Mouse (Mus musculus) lung, postnatal 25 days (tissue): ENCODE results near the gene 1700066M21Rik.

Source experiments
- DNase-seq: peaks from one replicate; pipeline ENCODE4 v3.0.0; 2022; ENCODE audit warnings: low spot score

The 1700066M21Rik gene

DNA sequence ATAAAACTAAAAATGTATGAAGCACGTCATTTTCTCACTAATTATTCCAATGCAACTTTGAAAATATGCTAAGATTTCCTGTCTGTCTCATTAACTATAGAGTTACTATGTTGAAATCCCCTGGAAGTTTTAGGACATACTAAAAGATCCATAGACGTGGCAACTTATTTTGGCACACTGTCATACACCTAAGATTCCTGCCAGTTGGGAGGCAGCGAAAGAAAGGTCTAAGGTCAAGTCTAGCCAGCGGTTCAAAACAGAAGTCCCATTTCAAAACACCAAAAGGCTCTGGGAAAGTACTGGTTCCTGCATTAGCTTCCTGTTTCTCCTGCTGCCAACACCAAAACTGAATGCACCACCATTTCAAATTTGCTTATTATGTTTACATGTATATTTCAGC, 15.0 kb downstream of the 1700066M21Rik start:
- no peak for DNase-seq

DNA sequence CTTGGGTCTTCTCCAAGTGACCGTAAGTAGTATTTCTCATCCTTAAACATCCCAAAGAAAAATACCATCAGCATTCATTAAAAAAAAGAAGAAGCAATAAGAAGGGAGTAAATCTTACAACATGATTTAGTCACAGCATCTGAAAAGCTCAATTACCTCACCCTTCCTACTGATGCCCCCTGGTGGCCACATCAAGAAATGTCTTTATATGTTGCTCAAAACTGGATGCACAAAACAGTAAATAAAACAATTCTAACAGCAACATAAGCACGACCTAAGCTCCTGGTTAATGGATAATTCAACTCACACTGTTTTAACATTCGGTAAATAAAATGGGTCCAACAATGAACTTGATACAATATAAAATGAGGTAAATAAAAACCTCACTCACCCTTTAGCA, 16.6 kb downstream of the 1700066M21Rik start:
- peak; percentile 31 for DNase-seq

- no peak for DNase-seq
Observed at GRCm38 (mm10) chr1:57400321-57400720, 22.9 kb downstream of the 1700066M21Rik start.

DNA sequence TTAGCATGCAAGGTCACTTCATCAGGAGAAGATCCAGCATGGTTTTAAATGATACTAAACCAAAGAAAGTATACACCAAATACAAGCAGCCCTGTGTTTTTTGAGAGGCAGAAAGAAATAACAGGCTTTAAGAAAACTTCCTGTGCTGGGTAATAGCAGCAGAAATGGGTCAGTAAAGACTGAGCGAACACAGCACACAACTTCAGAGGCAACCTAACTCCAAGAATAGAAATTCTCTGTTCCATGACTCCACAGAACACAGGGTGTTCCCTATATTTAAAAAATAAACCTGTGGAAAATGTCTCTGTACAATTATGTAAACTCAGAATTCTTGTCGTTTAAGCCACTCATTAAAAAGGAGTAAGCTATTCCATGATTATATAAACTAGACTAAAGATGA, 23.5 kb downstream of the 1700066M21Rik start:
- no peak for DNase-seq

DNA sequence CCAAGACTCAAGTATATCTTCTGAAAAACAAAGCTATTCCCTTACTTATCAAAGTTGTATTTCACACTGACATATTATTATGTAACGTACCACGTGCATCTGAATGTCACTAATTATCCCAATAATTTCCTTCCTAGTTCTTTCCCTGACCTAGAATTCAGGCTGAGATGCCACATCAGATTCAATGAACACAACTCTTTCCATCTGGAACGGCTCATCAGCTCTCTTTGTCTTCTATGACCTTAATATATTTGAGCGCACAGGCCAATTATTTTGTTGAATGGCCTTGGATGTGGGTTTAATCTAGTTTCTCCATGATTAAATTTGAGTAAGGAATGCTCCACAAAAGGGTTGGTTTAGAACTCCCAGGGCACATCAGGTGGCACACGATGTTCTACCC, 24.7 kb downstream of the 1700066M21Rik start:
- DNase-seq, result no peak

DNA sequence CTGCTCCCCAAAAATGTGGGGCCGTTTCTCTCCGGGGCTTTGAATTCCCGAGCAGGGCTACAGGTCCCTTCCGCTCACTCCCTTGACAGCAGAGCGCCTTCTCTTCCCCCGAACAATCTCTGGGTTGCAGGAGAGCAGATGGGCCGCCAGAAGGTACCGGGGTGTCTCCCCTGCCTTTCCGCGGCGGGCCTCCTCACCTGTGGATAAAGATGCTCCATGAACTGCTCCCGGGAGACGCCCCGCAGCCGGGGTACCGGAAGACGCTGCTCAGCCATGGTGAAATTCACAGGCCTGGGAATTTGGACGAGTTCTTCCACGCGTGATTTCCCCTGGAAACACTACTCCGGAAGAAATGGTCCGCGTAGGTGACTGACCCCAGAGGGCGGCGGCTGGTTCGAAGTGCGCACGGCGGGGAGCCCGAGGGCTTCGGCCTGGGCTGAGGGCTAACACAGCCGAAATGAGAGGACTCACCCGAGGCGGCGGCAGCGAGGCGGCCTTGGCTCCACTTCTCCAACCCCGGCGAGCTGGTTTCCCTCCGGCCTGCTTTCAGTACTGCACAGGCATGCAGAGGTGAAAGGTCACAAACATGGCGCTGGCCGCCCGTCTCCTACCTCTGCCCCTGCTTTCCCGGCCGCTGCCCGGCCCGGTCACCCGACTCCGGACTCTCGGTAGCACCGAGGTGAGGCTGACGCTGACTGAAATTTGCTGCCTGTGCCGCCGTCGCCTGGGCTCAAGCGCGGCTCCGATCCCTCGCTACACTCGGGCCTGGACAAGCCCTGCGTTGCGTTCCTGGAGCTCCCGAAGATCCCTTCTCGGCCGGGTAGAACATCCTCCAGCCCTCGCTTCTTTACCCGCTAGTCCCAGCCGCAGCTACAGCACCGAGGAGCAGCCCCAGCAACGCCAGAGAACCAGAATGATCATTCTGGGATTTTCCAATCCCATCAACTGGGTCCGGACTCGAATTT, 29.0 kb downstream of the 1700066M21Rik start, which contains the start of the genes Maip1 and Tyw5:
Gene Maip1 (plus strand): TSS at position 142 of the 965 bp plus-strand sequence.
Gene Tyw5 (minus strand): TSS at position 915 of the 965 bp plus-strand sequence.
- peak; percentile 75 for DNase-seq

- no peak for DNase-seq
Observed at GRCm38 (mm10) chr1:57408994-57409393, 31.6 kb downstream of the 1700066M21Rik start.

DNA sequence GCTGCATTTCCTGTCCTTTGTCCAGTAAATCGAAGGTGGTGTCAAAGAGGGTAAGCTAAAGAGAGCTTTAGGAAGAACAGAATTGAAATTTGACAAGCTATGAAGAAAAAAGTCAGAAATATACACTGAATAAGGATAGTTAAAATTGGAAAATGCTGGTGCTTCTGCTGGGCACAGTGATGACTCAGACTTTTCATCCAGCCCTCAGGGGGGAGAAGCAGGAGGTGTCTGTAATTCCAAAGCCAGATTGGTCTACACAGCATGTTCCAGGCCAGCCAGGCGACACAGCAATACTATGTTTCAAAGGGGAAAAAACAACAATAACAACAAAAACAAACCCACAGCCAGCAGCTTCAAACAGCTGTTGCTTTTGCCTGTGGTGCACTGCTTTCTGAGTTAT, 36.0 kb downstream of the 1700066M21Rik start:
- no peak for DNase-seq

DNA sequence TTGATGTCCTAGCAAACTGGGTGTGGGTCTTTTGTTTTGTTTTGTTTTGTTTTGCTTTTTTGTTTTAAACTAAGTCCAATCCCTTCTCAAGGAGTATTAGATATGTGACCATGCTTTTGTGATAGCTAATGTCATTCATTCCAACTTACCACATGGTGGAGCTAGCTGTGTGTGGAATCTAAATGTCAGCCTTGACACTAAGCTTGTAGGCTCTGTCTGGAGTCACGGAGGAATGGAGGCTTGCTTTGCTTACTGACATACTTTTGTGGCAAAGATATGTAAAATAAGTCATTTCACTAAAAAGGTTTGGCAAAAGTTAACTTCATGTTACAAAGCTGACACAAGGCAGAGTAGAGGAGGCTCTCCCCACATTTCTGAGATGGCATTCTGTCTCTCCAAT, 46.3 kb downstream of the 1700066M21Rik start:
- no peak for DNase-seq

GRCm38 (mm10) chr1:57428368-57429308, 51.2 kb downstream of the 1700066M21Rik start:
- peak; percentile 83 for DNase-seq

- no peak for DNase-seq
Observed at GRCm38 (mm10) chr1:57429786-57430483, 52.5 kb downstream of the 1700066M21Rik start.

GRCm38 (mm10) chr1:57433141-57433540, 55.7 kb downstream of the 1700066M21Rik start:
- DNase-seq, result no peak
